Mouse (Mus musculus) left cerebral cortex, postnatal 14 days (tissue): ENCODE results near the gene Pstk. TPM values are rescaled to one million over a fixed set of nuclear protein-coding genes. Genes with fewer than 3 reads are reported as not detected.
A peak's percentile ranks its signal among the peaks of the same experiment; 100 is the strongest.
"Not testable (repeated sequence)": the region's sequence is repeated elsewhere in the genome, so short reads cannot be mapped to it uniquely, and the experiment has no call there.

Source experiments
- DNase-seq, 2 experiments: peaks; one replicate each; pipeline ENCODE4 v3.0.0; 2021 to 2022; ENCODE audit warnings: low spot score in 2 of 2, mixed read lengths in 1 of 2
- intact Hi-C: fragments of 180-260 bp; cut with DNase I; formaldehyde crosslinking; loops from one replicate; pipeline ENCODE4 v1.15.1; 2025
- long read RNA-seq, 2 experiments: library from polyadenylated mRNA; stranded (forward); transcript quantifications; one replicate each; pipeline ENCODE4 v2.0.0; 2021
- total RNA-seq, 2 experiments: library from RNA; stranded (reverse); gene quantifications; 2 replicates each; pipeline ENCODE4 v1.2.3; 2021

Pstk gene
- total RNA-seq: 10 to 100 TPM; 40.9 to 49.8 TPM
- long read RNA-seq, experiment 1, full-length matches to known transcripts: 23 of 34 reads
- long read RNA-seq, experiment 1, partial matches to known transcripts: 0 of 34 reads
- long read RNA-seq, experiment 1, other reads (novel, unspliced or antisense): 11 of 34 reads
- long read RNA-seq, experiment 2, full-length matches to known transcripts: 14 of 22 reads
- long read RNA-seq, experiment 2, partial matches to known transcripts: 0 of 22 reads
- long read RNA-seq, experiment 2, other reads (novel, unspliced or antisense): 8 of 22 reads

GRCm38 (mm10) chr7:131370648-131371469, at the start of gene Pstk:
Gene Pstk (plus strand): TSS chr7:131371141.
- DNase-seq: peak; percentile 90 to 91
- intact Hi-C loops: no loop called here

- intact Hi-C loops: no loop called here
- no peak for DNase-seq
These were observed 48.7 kb upstream of the Pstk start, which contains the start of gene Cuzd1 for GRCm38 (mm10) chr7:131322192-131322591. Gene Cuzd1 (minus strand): TSS chr7:131322292.

GRCm38 (mm10) chr7:131327054-131327453, 43.9 kb upstream of the Pstk start:
- DNase-seq: no peak
- intact Hi-C loops: no loop called here

- no peak for DNase-seq
- intact Hi-C loops: no loop called here
These were observed 41.5 kb upstream of the Pstk start, which contains the start of gene Fam24b for GRCm38 (mm10) chr7:131329416-131329815. Gene Fam24b (minus strand): TSS chr7:131329516.

- intact Hi-C loops: loop anchor here (5.0 kb wide), 1 partner anchor 219 kb away; no protein-coding TSS in a partner anchor
- DNase-seq: no peak
These were observed 39.3 kb upstream of the Pstk start for GRCm38 (mm10) chr7:131331688-131332087.

GRCm38 (mm10) chr7:131333564-131333963, 37.4 kb upstream of the Pstk start, which contains the start of gene Fam24a:
Gene Fam24a (plus strand): TSS chr7:131333864.
- DNase-seq: no peak
- intact Hi-C loops: loop anchor here (5.0 kb wide), 1 partner anchor 221 kb away; no protein-coding TSS in a partner anchor

- no peak for DNase-seq
- intact Hi-C loops: no loop called here
These were observed 33.4 kb upstream of the Pstk start for GRCm38 (mm10) chr7:131337502-131338068.

- no peak for DNase-seq
- intact Hi-C loops: no loop called here
These were observed 24.9 kb upstream of the Pstk start for GRCm38 (mm10) chr7:131345856-131346541.

GRCm38 (mm10) chr7:131356105-131356504, 14.8 kb upstream of the Pstk start:
- DNase-seq: no peak
- intact Hi-C loops: no loop called here

GRCm38 (mm10) chr7:131362269-131362614, 8.7 kb upstream of the Pstk start:
- intact Hi-C loops: no loop called here
- no peak for DNase-seq

GRCm38 (mm10) chr7:131362615-131363300, 8.2 kb upstream of the Pstk start, which contains the start of gene 2310057M21Rik:
Gene 2310057M21Rik (minus strand): TSS chr7:131362759.
- DNase-seq: peak; percentile 94 to 95
- intact Hi-C loops: no loop called here

- intact Hi-C loops: no loop called here
- DNase-seq: no peak
These were observed 6.8 kb upstream of the Pstk start for GRCm38 (mm10) chr7:131364131-131364530.

- intact Hi-C loops: no loop called here
- no peak for DNase-seq
These were observed 524 bp downstream of the Pstk start for GRCm38 (mm10) chr7:131371470-131371860.

- intact Hi-C loops: no loop called here
- no peak for DNase-seq
These were observed 1.1 kb downstream of the Pstk start for GRCm38 (mm10) chr7:131371880-131372651.

GRCm38 (mm10) chr7:131391761-131392160, 20.8 kb downstream of the Pstk start:
- intact Hi-C loops, DNase-seq: not testable (repeated sequence)

GRCm38 (mm10) chr7:131409321-131409987, 38.5 kb downstream of the Pstk start:
- intact Hi-C loops: no loop called here
- DNase-seq: no peak

GRCm38 (mm10) chr7:131409988-131410385, 39.0 kb downstream of the Pstk start:
- no peak for DNase-seq
- intact Hi-C loops: no loop called here
